Comparison of ENCODE assay signal across 17 mouse cellular contexts in the genomic region with DNA sequence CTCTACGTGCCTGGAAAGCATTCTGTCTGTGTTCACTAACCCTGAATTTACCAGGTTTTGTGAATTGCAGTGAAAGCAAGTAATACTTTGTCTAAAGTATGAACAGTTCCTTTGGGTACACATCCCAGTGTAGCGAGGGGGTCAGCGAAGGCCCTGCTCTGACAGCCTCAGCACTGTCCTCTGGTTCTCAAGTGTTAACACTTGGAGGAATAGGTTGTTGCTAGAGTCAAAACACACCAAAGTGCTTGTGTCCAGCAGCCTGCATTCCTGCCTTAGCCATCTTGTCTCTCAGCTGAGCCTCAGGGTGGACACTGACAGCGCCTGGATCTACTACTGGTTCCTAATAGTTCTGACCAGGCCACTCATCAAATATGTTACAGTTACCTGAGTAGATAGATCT. TPM values are rescaled to one million over a fixed set of nuclear protein-coding genes. Genes with fewer than 3 reads are reported as not detected.
DNase-seq lines count a peak whose midpoint lies in the region; ATAC-seq and TF ChIP-seq lines count a peak whose summit lies in the region.
"Had no signal": no experiment of that assay in that cellular context is flagged by ENCODE, and none has a peak within 500 bp of the region (broad histone marks: within the 10 kb centered on the region; RNA-seq: fewer than 3 reads in every experiment).

No protein-coding gene starts in this region.

- H3K4me2 ChIP-seq in forebrain, postnatal 0 days (ENCODE audit: low read depth), result no peak overlapping the region
- H3K4me2 ChIP-seq in forebrain, embryonic 14.5 days (ENCODE audit: low read length), result no peak overlapping the region
- no peak overlapping the region for H3K4me2 ChIP-seq in heart, embryonic 13.5 days
- H3K4me2 ChIP-seq in myocyte (ENCODE audit: low read depth), result peak overlapping the region; percentile 28
- H3K4me2 ChIP-seq: hindbrain, embryonic 15.5 days; kidney, embryonic 15.5 days; limb, embryonic 13.5 days had no signal

- 95% methylated on average over 4 of the region's 4 CpGs for WGBS in forebrain, postnatal 0 days
- WGBS in forebrain, embryonic 14.5 days, result 93% methylated on average over 4 of the region's 4 CpGs
- WGBS in heart, embryonic 13.5 days, result 82% methylated on average over 4 of the region's 4 CpGs
- WGBS in lung, adult 2 months, result 95% methylated on average over 4 of the region's 4 CpGs

- no peak overlapping the region for H3ac ChIP-seq in myocyte (ENCODE audit: control insufficient read depth, insufficient read length)

- H3K9me3 ChIP-seq in forebrain, postnatal 0 days (ENCODE audit: low read length), result no peaks in the 10 kb centered on the region
- H3K9me3 ChIP-seq in forebrain, embryonic 14.5 days (replicated peaks; ENCODE audit: control insufficient read depth, low read length), result no peaks in the 10 kb centered on the region; the same call in 1 of the 2 replicates
- H3K9me3 ChIP-seq in heart, embryonic 13.5 days, result no peaks in the 10 kb centered on the region
- H3K9me3 ChIP-seq: hindbrain, embryonic 15.5 days; kidney, embryonic 15.5 days; megakaryocyte, embryonic 14.5 days had no signal

- H3K9ac ChIP-seq in forebrain, postnatal 0 days, result no peak overlapping the region
- no peak overlapping the region for H3K9ac ChIP-seq in forebrain, embryonic 14.5 days (ENCODE audit: low read length)
- no peak overlapping the region; the same call in 1 of the 2 replicates for H3K9ac ChIP-seq in heart, embryonic 13.5 days
- H3K9ac ChIP-seq: hindbrain, embryonic 15.5 days; kidney, embryonic 15.5 days; limb, embryonic 13.5 days; liver, embryonic 14.5 days had no signal

- no peaks in the 10 kb centered on the region for H3K27me3 ChIP-seq in forebrain, postnatal 0 days (ENCODE audit: insufficient read depth, low read length)
- H3K27me3 ChIP-seq in forebrain, embryonic 14.5 days (replicated peaks; ENCODE audit: control insufficient read depth, insufficient read depth, low read length), result no peaks in the 10 kb centered on the region
- no peaks in the 10 kb centered on the region for H3K27me3 ChIP-seq in heart, embryonic 13.5 days (replicated peaks)
- no peaks in the 10 kb centered on the region for H3K27me3 ChIP-seq in myocyte (ENCODE audit: control insufficient read depth, insufficient read depth, insufficient read length)
- H3K27me3 ChIP-seq: hindbrain, embryonic 15.5 days; kidney, embryonic 15.5 days; limb, embryonic 13.5 days; megakaryocyte, embryonic 14.5 days had no signal

- intact Hi-C loops in heart, postnatal 10 days (cut with DNase I), result loop anchor here (10.0 kb wide), 1 partner anchor 419 kb away; no protein-coding TSS in a partner anchor

- ATAC-seq in forebrain, postnatal 0 days, result no peak
- ATAC-seq in forebrain, embryonic 14.5 days, result no peak
- no peak for ATAC-seq in heart, embryonic 13.5 days (ENCODE audit: extremely low read depth, insufficient number of reproducible peaks, low FRiP score, low TSS enrichment)
- ATAC-seq: intestine, embryonic 16.5 days; midbrain, embryonic 16.5 days had no signal

- DNase-seq in forebrain, postnatal 0 days, result no peak
- no peak for DNase-seq in forebrain, embryonic 14.5 days (ENCODE audit: low spot score)
- DNase-seq in heart, postnatal 10 days, result no peak
- peak; percentile 2 for DNase-seq in lung, adult 2 months
- no peak for DNase-seq in lung, postnatal 14 days
- no peak for DNase-seq in gastrocnemius, adult 18-20 months (ENCODE audit: low spot score)
- DNase-seq: cerebellum, adult 9-11 months had no signal

- H3K36me3 ChIP-seq in forebrain, postnatal 0 days (ENCODE audit: insufficient read depth), result no peaks in the 10 kb centered on the region
- no peaks in the 10 kb centered on the region for H3K36me3 ChIP-seq in forebrain, embryonic 14.5 days (ENCODE audit: control insufficient read depth, insufficient read depth, low read length)
- H3K36me3 ChIP-seq in heart, embryonic 13.5 days, result peaks cover 7% of the 10 kb centered on the region
- no peaks in the 10 kb centered on the region for H3K36me3 ChIP-seq in myocyte (ENCODE audit: control insufficient read depth, insufficient read depth)
- H3K36me3 ChIP-seq: hindbrain, embryonic 15.5 days had no signal

- H3K79me2 ChIP-seq in myocyte (ENCODE audit: control insufficient read depth, insufficient read depth), result peaks cover 14% of the 10 kb centered on the region

- H3K4me1 ChIP-seq in forebrain, postnatal 0 days (ENCODE audit: insufficient read depth), result peaks cover 11% of the 10 kb centered on the region; the same call in 1 of the 2 replicates
- H3K4me1 ChIP-seq in forebrain, embryonic 14.5 days (ENCODE audit: control insufficient read depth, insufficient read depth, low read length), result peaks cover 12% of the 10 kb centered on the region
- peaks cover 85% of the 10 kb centered on the region for H3K4me1 ChIP-seq in heart, embryonic 13.5 days
- H3K4me1 ChIP-seq in lung, adult 2 months (ENCODE audit: control insufficient read depth, insufficient read depth, low read length), result peaks cover 8% of the 10 kb centered on the region; the same call in 1 of the 2 replicates

- no peak overlapping the region for H3K4me3 ChIP-seq in forebrain, postnatal 0 days (ENCODE audit: low read depth, low read length)
- H3K4me3 ChIP-seq in forebrain, embryonic 14.5 days (ENCODE audit: low read depth, low read length), result no peak overlapping the region
- H3K4me3 ChIP-seq in heart, embryonic 13.5 days, result no peak overlapping the region
- H3K4me3 ChIP-seq in lung, adult 2 months (replicated peaks; ENCODE audit: extremely low read depth, low read depth, low read length), result no peak overlapping the region
- H3K4me3 ChIP-seq in myocyte, result no peak overlapping the region
- H3K4me3 ChIP-seq: hindbrain, embryonic 15.5 days; kidney, embryonic 15.5 days; limb, embryonic 13.5 days; megakaryocyte, embryonic 14.5 days had no signal

- peak overlapping the region; percentile 29; the same call in 1 of the 2 replicates for H3K27ac ChIP-seq in forebrain, postnatal 0 days (ENCODE audit: low read depth, low read length)
- H3K27ac ChIP-seq in forebrain, embryonic 14.5 days (ENCODE audit: low read depth, low read length), result no peak overlapping the region
- H3K27ac ChIP-seq in heart, embryonic 13.5 days (replicated peaks), result peak overlapping the region; percentile 77
- H3K27ac ChIP-seq: kidney, embryonic 15.5 days; limb, embryonic 13.5 days; liver, embryonic 14.5 days; stomach, postnatal 0 days had no signal

- TF ChIP-seq POLR2A in lung, adult 2 months (IDR thresholded peaks at IDR 0.05; ENCODE audit: borderline replicate concordance, extremely low read depth, low read depth, low read length), result no peak
- TF ChIP-seq POLR2A in myocyte (IDR thresholded peaks at IDR 0.05; ENCODE audit: insufficient read length, low read depth), result no peak

- TF ChIP-seq CTCF in forebrain, postnatal 0 days (IDR thresholded peaks at IDR 0.05; ENCODE audit: low read depth), result no peak
- TF ChIP-seq CTCF in lung, adult 2 months (IDR thresholded peaks at IDR 0.05; ENCODE audit: insufficient read depth, low read length), result no peak

TF ChIP-seq in myocyte, 11 proteins besides CTCF, POLR2A, EP300 and RAD21:
- TF ChIP-seq TCF3 (IDR thresholded peaks at IDR 0.05; ENCODE audit: insufficient read length, low read depth) (no peak), SRF (IDR thresholded peaks at IDR 0.05; ENCODE audit: control insufficient read depth, insufficient read length, low read depth) (no peak), CEBPB (IDR thresholded peaks at IDR 0.05; ENCODE audit: insufficient read depth, poor library complexity, severe bottlenecking) (no peak), REST (IDR thresholded peaks at IDR 0.05; ENCODE audit: insufficient read depth, insufficient read length) (no peak), TCF12 (IDR thresholded peaks at IDR 0.05; ENCODE audit: insufficient read depth, poor library complexity, severe bottlenecking) (no peak)

RNA-seq across cellular contexts. Expression of a gene that starts 6.3 kb away (rescaled TPM):
- total RNA-seq in forebrain, postnatal 0 days (2014; rRNA removed), result 203 and 225 TPM in 2 replicates
- polyA plus RNA-seq in forebrain, postnatal 0 days (2015; fragmentation: Nextera tagmentation; extraction: Ambion mirVana), result 27.0 and 43.0 TPM in 2 replicates
- 46.6 and 53.3 TPM in 2 replicates for polyA plus RNA-seq in forebrain, embryonic 14.5 days (2014; fragmentation: Nextera tagmentation; extraction: Ambion mirVana)
- 32.9 and 37.0 TPM in 2 replicates for polyA plus RNA-seq in heart, embryonic 13.5 days (2015; fragmentation: Nextera tagmentation; extraction: Ambion mirVana)
- total RNA-seq in heart, postnatal 10 days (2021), result 100 to 1,000 TPM; 548 to 551 TPM
- polyA plus RNA-seq in lung, adult 2 months (2012; rRNA removed), result 381 and 394 TPM in 2 replicates
- 85.6 TPM for polyA plus RNA-seq in myocyte (2012; fragmentation: generic; extraction: Trizol)
- 100 to 1,000 TPM; 274 to 325 TPM for total RNA-seq in gastrocnemius, adult 18-20 months (2021)
